Mouse (Mus musculus) left cerebral cortex, postnatal 25 days (tissue): ENCODE data around the gene Cdh5. TPM values are rescaled to one million over a fixed set of nuclear protein-coding genes. Genes with fewer than 3 reads are reported as not detected.

Source experiments
- DNase-seq, 2 experiments: peaks; one replicate each; pipeline ENCODE4 v3.0.0; 2022; ENCODE audit warnings: low spot score in 2 of 2, mixed read lengths in 1 of 2
- intact Hi-C: fragments of 180-260 bp; cut with DNase I; formaldehyde crosslinking; loops from one replicate; pipeline ENCODE4 v1.15.1; 2025
- total RNA-seq, 2 experiments: library from RNA; stranded (reverse); gene quantifications; 2 replicates each; pipeline ENCODE4 v1.2.3; 2021

Cdh5 gene
- total RNA-seq, 2 experiments from 2014 or later = 10.4 to 14.9 TPM

GRCm38 (mm10) chr8:104127160-104127883 lies 25.9 kb downstream of the Cdh5 start:
- intact Hi-C loops = no loop called here

GRCm38 (mm10) chr8:104130916-104131315 lies 29.5 kb downstream of the Cdh5 start:
- intact Hi-C loops = no loop called here
- DNase-seq = no peak

More at GRCm38 (mm10) chr8:104127160-104127883, 25.9 kb downstream of the Cdh5 start:
- DNase-seq = peak; percentile 65 to 95

- DNase-seq = peak in 1 of 2 experiments; percentile 15
- intact Hi-C loops = no loop called here
These were observed 30.1 kb downstream of the Cdh5 start for GRCm38 (mm10) chr8:104131414-104131975.

GRCm38 (mm10) chr8:104134521-104134920 lies 33.1 kb downstream of the Cdh5 start:
- intact Hi-C loops = no loop called here
- no peak for DNase-seq

- intact Hi-C loops = no loop called here
- no peak for DNase-seq
These were observed 34.9 kb downstream of the Cdh5 start for GRCm38 (mm10) chr8:104136277-104136676.

GRCm38 (mm10) chr8:104137636-104138035 lies 36.2 kb downstream of the Cdh5 start:
- intact Hi-C loops = no loop called here
- DNase-seq = no peak

GRCm38 (mm10) chr8:104140611-104141010 lies 39.2 kb downstream of the Cdh5 start:
- intact Hi-C loops = no loop called here
- DNase-seq = no peak

GRCm38 (mm10) chr8:104142415-104142814 lies 41.0 kb downstream of the Cdh5 start:
- intact Hi-C loops = no loop called here
- DNase-seq = no peak

GRCm38 (mm10) chr8:104143379-104143778 lies 42.0 kb downstream of the Cdh5 start:
- intact Hi-C loops = no loop called here
- DNase-seq = no peak

GRCm38 (mm10) chr8:104144434-104145216 lies 43.2 kb downstream of the Cdh5 start:
- no peak for DNase-seq
- intact Hi-C loops = no loop called here

GRCm38 (mm10) chr8:104145981-104146689 lies 44.7 kb downstream of the Cdh5 start:
- peak; percentile 84 to 87 for DNase-seq
- intact Hi-C loops = loop anchor here (1.0 to 2.0 kb wide), 2 partner anchors 47 to 74 kb away; no protein-coding TSS in a partner anchor

GRCm38 (mm10) chr8:104146717-104147494 lies 45.5 kb downstream of the Cdh5 start:
- no peak for DNase-seq
- intact Hi-C loops = loop anchor here (1.0 to 2.0 kb wide), 2 partner anchors 48 to 73 kb away; no protein-coding TSS in a partner anchor

- no peak for DNase-seq
- intact Hi-C loops = loop anchor here (2.0 kb wide), 1 partner anchor 49 kb away; no protein-coding TSS in a partner anchor
These were observed 46.5 kb downstream of the Cdh5 start for GRCm38 (mm10) chr8:104147947-104148346.

- DNase-seq = no peak
- intact Hi-C loops = no loop called here
These were observed 59.3 kb downstream of the Cdh5 start for GRCm38 (mm10) chr8:104160731-104161130.

GRCm38 (mm10) chr8:104169461-104169860 lies 68.0 kb downstream of the Cdh5 start:
- intact Hi-C loops = no loop called here
- no peak for DNase-seq

- intact Hi-C loops = no loop called here
- DNase-seq = peak; percentile 40 to 60
These were observed 69.0 kb downstream of the Cdh5 start, which contains the start of gene Bean1 for GRCm38 (mm10) chr8:104170118-104171049. Gene Bean1 (plus strand): TSS chr8:104170442.

GRCm38 (mm10) chr8:104171050-104171620 lies 69.7 kb downstream of the Cdh5 start:
- DNase-seq = no peak
- intact Hi-C loops = no loop called here

- no peak for DNase-seq
- intact Hi-C loops = no loop called here
These were observed 71.0 kb downstream of the Cdh5 start for GRCm38 (mm10) chr8:104172420-104172819.
